Mouse (Mus musculus) embryonic fibroblast, embryonic 13.5 days (primary cell): Measurements from ENCODE around the gene Nckap5. TPM values are rescaled to one million over a fixed set of nuclear protein-coding genes. Genes with fewer than 3 reads are reported as not detected.
A peak's percentile ranks its signal among the peaks of the same experiment; 100 is the strongest.

ENCODE experiments used
- H3K27ac ChIP-seq: 2 replicates; pipeline ENCODE4 v1.5.1; 2012; ENCODE audit warnings: low read length, control low read depth, inconsistent platforms; ENCODE audit not compliant: insufficient read depth
- H3K4me1 ChIP-seq: 2 replicates; pipeline ENCODE4 v1.6.1; 2011; ENCODE audit warnings: low read length; ENCODE audit not compliant: control insufficient read depth, insufficient read depth
- H3K4me3 ChIP-seq: 2 replicates; pipeline ENCODE4 v1.5.1; 2011; ENCODE audit warnings: mild to moderate bottlenecking, control low read depth, low read length; ENCODE audit not compliant: insufficient read depth
- CTCF ChIP-seq: IDR thresholded peaks from 2 replicates; pipeline ENCODE4 v1.5.1; 2011; ENCODE audit warnings: mild to moderate bottlenecking, control low read depth, low read length, moderate library complexity, borderline replicate concordance; ENCODE audit not compliant: insufficient read depth
- POLR2A ChIP-seq: IDR thresholded peaks from 2 replicates; pipeline ENCODE4 v1.6.1; 2011; ENCODE audit warnings: low read depth, mild to moderate bottlenecking, control low read depth, low read length, moderate library complexity
- polyA plus RNA-seq: library from polyadenylated mRNA; stranded (reverse); fragments of >200 nt; gene quantifications from 2 replicates; pipeline ENCODE4 v1.2.4, GENCODE M21; 2011; ENCODE audit warnings: low read depth; ENCODE audit not compliant: missing spikeins, insufficient read length

Nckap5 gene
- polyA plus RNA-seq, 1 experiment = 1.7 TPM

DNA sequence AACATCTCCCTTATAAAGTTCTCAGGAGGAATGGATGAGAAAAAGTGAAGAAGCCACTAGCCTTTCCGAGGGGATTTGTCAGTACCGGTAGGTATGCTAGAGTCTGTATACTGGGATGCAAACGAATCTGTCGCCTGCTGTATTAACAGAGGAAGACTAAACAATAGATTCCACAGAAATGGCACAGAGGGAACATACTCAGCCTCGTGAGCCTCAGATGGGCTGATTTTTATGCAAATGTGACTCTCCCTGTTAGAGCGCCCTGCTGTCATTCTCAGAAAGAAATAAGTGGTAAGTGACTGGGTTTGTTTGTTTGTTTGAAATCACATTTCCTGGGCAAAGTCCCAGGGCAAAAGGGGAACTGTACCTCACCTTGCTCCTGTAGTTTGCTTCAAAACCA is 858.7 kb downstream of the Nckap5 start:
- no peak for TF ChIP-seq POLR2A
- no peak for TF ChIP-seq CTCF
- H3K4me3 ChIP-seq = no peak overlapping the region
- no peaks in the 10 kb centered on the region for H3K4me1 ChIP-seq
- H3K27ac ChIP-seq = no peak overlapping the region

DNA sequence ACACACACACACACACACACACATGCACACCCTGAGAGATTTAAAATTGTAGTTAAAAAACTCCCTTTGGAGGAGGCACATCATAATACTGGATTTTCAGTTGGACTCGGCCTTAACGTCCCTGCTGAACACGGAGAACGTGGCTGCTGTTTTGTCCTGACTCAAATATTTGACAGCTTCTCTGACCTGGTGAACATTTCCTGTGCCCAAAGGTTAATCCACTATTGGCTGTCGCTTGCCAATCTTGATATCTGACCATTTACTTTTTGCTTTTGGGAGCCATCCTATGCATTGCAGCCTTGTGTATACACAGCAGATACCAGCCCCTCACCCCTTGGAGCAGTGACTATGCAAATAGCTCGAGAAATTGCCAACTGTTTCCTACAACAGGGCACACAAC is 862.9 kb downstream of the Nckap5 start:
- H3K4me1 ChIP-seq = no peaks in the 10 kb centered on the region
- no peak overlapping the region for H3K27ac ChIP-seq
- no peak overlapping the region for H3K4me3 ChIP-seq
- no peak for TF ChIP-seq CTCF
- TF ChIP-seq POLR2A = no peak

DNA sequence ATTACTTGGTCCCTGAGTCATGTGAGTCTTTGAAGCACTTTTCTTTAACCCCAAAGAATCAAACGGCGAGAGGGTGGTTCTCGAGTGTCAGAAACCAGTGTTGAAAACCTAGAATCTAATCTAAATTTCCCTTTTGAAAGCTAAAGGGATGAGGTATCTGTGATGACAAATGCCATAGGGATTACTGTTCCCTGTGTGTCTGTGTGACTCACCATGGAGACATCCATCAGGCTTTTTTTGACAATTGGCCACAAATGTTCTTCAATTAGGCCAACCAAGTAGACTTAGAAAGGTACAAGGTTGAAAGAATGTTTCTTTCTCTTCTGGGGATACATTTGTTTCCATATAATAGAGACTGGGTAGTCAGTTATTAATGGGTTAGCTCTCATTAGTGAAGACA is 879.6 kb downstream of the Nckap5 start:
- no peak for TF ChIP-seq POLR2A
- TF ChIP-seq CTCF = no peak
- no peak overlapping the region for H3K27ac ChIP-seq

DNA sequence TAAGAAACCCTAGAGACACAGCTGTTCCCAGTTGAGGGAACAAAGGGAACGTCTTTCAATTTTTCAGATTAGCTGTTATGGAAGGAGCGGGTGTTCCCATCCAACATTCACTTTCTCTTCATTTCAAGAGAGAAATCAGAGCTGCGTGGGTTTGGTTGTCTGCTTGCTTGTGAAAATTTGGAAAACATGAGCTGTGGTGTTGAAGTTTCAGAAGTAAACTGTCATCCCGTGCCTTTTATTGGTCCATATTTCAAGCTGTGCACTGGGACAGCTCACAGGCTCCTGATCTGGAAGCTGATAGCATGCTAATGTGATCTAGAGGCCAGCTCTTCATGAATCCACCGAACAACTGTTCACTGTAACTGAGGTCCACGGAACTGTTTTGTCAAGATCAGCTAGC is 881.5 kb downstream of the Nckap5 start:
- Histone ChIP-seq H3K4me1 (peaks cover 6% of the 10 kb centered on the region), H3K27ac (no peak overlapping the region), H3K4me3 (no peak overlapping the region)
- TF ChIP-seq POLR2A = no peak
- TF ChIP-seq CTCF = no peak

More for the DNA sequence above, 879.6 kb downstream of the Nckap5 start:
- peaks cover 6% of the 10 kb centered on the region for H3K4me1 ChIP-seq
- H3K4me3 ChIP-seq = no peak overlapping the region

DNA sequence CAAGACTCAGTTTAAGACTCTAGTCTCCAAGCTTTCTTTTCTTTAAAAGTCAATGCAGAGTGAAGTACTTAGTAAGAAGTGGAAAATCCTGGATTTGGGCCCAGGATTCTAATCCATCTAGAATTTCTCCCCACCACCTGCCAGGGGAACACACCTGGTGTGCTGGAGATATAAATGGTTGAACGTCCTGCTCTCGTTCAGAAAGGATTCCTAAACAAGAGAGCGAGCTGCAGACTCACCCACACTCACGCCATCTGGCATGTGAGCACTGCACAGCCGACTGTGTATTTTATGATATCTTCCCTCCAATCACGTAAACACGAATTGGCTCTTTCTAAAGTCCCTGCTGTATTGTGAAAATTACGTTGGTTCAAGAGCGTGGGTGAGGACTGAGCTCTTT is 885.5 kb downstream of the Nckap5 start:
- H3K4me1 ChIP-seq = peaks cover 2% of the 10 kb centered on the region; the same call in 1 of the 2 replicates
- TF ChIP-seq POLR2A (no peak), CTCF (no peak)
- H3K4me3 ChIP-seq = no peak overlapping the region
- no peak overlapping the region for H3K27ac ChIP-seq

DNA sequence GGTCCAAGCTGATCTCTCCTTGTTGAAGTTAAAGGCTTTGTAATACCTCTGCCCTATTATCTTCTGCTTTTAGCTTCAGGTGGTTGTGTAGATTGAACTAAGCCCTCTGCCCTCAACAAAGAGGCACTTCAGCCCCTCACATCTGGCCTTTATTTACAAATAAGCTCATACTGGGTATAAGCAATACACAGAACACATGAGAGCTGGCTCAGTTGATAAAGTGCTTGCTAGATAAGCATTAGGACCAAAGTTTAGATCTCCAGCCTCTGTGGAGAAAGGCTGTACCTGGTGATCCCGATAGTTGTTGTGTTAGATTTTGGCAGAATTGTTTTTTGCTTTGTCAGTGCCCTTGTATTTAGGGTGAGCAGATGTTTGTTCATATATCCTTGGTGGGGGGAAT is 887.3 kb downstream of the Nckap5 start:
- TF ChIP-seq CTCF (no peak), POLR2A (no peak)
- Histone ChIP-seq H3K4me3 (no peak overlapping the region), H3K4me1 (no peaks in the 10 kb centered on the region), H3K27ac (no peak overlapping the region)

DNA sequence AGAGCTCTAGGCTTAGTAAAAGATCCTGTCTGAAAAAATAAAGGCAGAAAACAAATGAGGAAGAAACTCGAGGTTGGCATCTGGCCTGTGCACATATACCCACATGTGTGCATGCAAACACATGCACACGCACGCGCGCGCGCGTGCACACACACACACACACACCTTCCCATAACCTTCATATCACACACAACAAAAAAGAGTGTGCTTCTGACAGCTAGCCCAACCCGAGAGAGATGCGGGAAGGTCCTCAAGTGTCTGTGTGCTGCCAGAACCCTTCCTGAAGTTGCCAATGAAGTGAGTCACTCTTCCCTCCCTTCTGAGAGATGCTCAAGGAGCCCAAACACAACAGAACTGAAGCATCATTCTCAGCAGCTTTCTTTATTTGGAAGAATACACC is 905.1 kb downstream of the Nckap5 start:
- no peak overlapping the region for H3K4me3 ChIP-seq
- TF ChIP-seq POLR2A (no peak), CTCF (no peak)
- H3K27ac ChIP-seq = no peak overlapping the region
- H3K4me1 ChIP-seq = no peaks in the 10 kb centered on the region

DNA sequence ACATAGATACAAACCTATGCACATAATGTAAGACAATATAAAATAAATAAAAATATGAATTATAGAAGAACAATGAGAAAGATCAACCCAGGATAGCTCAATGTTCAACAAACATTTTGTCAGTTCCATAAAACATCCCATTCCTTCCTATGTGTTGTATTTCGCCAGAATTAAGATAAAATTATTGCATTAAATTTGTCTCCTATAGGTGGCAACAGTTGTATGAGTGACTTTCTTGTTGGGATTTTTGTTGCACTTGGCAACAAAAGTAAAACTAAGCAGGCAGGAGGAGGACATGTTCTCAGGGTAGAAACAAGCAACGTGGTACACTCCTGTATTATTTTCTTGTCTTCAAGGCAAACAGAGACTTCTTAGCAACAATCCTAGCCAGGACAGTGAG is 907.5 kb downstream of the Nckap5 start:
- no peak for TF ChIP-seq CTCF
- TF ChIP-seq POLR2A = no peak
- Histone ChIP-seq H3K4me3 (no peak overlapping the region), H3K27ac (no peak overlapping the region), H3K4me1 (no peaks in the 10 kb centered on the region)

DNA sequence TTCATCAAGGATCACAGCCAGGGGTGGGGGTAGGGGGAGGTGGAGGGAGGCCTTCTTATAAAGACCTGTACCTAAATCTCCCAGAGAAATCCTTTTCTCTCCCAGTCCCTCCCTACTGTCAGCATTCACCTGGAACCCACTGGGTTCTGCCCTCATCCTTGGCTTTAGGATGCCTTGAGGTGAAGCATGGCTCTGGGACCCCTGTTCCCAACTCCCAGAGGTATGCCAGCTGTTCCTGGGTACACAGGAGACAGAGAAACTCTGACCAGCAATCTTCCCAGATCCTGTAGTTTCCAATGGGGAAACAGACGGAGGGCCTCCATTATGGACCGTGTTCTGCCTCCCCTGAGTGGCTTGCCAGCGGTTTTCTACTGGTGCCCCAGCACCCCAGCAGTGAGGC is 909.9 kb downstream of the Nckap5 start:
- no peaks in the 10 kb centered on the region for H3K4me1 ChIP-seq
- TF ChIP-seq CTCF = no peak
- no peak for TF ChIP-seq POLR2A
- no peak overlapping the region for H3K4me3 ChIP-seq
- H3K27ac ChIP-seq = no peak overlapping the region

DNA sequence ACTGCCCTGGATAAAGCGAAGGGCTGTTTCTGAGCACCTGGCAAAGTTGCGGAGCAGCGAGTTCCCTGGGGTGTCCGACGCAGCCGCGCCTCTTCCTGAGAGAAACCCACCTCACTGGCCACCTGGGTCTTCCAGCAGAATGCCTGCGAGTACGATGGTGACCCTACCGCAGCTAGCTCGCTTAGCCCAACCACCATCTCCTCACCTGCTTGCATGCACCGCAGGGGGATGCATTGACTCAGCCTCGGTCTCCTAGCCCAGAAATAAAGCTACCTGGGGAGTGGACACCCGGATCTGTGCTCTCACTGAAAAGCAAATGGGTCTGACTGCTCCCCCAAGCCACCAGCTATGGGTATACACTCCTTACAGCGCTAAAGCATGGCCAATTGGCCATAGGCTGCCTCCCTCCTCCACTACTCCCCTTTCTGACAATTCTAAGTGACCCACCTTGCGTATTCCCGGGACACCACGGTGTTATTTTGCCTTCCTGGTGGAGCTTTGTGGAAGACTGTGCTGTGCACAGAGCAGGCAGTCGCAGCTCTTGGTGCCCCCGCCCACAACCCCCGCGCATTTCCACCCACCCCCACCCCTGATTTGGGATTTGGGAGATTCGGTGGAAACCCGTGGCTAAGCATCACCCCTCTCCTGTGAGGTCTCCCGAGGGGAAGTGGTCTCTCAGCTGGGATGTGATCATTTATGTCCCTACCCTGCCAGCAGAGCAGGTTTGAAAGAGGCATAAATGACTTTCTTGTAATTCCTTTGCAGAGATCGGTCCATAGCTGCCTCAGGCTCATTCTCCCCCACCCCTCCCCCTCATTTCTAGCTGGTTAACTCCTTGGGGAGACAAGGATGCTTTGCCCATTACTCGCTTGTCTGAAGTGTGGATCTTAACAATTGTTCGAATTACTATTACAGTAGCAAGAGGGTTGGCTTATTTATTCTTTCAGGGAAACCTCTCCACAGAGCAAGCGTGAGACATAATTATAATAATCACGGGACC is 917.7 kb downstream of the Nckap5 start, which contains the start of gene Lypd1:
Lypd1 (minus strand) TSS at position 501 of the 1,000 bp plus-strand sequence.
- H3K4me1 ChIP-seq = no peaks in the 10 kb centered on the region
- H3K27ac ChIP-seq = no peak within 1 kb of the TSS
- TF ChIP-seq POLR2A = no peak
- no peak for TF ChIP-seq CTCF
- peak within 1 kb of the TSS; percentile 20 for H3K4me3 ChIP-seq
